Mouse (Mus musculus): Measurements from ENCODE around the gene Mettl14. TPM values are rescaled to one million over a fixed set of nuclear protein-coding genes. Genes with fewer than 3 reads are reported as not detected.

Mettl14 gene
- polyA plus RNA-seq, 1 experiment from 2014 or later, result 38.1 TPM

DNA sequence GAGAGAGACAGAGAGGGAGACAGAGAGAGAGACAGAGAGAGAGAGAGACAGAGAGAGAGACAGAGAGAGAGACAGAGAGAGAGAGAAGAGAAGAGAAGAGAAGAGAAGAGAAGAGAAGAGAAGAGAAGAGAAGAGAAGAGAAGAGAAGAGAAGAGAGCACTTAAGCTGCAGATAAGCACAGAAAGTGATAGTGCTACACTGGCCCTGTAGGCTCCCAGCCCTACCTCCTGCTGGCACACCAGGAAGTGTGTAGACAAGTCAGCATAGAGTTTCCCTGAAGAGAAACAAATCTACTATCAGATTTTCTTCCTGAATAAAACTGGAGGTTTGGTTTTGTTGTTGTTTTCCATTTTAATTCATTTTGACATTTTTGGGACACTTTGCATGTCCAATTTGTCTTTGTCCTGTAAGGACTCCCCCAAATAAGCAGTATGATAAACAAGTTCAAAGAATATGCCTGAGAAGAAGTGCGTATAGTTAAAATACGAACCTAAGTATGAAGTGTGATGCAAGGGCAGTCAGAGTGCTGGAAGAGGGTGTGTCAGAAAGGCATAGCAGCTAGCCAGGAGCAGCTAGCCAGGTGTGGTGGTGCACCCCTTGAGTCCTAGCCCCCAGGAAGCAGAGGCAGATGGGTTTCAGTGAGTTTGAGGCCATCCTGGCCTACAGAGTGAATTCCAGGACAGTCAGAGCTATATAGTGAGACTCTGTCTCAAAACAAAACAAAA, 53.4 kb downstream of the Mettl14 start:
- no peaks in the 10 kb centered on the region for H3K9me3 ChIP-seq
- H3K4me3 ChIP-seq (replicated peaks), result no peak overlapping the region
- H3K36me3 ChIP-seq (replicated peaks), result no peaks in the 10 kb centered on the region
- no peaks in the 10 kb centered on the region for H3K27me3 ChIP-seq
- no peak for ATAC-seq (ENCODE audit: low FRiP score)
- WGBS, result 95% methylated on average over 2 of the region's 2 CpGs
- H3K4me2 ChIP-seq, result no peak overlapping the region
- no peak overlapping the region for H3K27ac ChIP-seq
- H3K9ac ChIP-seq, result no peak overlapping the region
- no peaks in the 10 kb centered on the region for H3K4me1 ChIP-seq

DNA sequence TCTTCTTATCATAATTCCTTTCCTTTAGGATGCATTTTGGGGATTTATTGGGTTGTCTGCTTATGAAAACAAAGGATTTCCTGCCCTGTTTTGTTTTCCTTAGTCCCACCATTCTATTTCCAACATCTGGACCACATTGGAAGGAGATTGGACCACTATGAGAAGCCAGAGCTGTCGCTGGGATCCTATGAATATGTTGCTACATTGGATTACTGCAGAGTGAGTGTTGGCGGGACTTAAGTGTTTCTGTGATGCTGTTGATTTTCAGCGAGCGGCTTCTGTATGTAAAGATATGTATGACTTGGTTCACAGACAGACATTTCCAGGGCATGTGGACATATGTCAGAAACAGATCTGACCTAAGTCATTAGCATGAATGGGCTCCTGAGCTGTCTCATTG, 55.7 kb downstream of the Mettl14 start:
- ATAC-seq (ENCODE audit: low FRiP score), result no peak
- H3K4me3 ChIP-seq (replicated peaks), result no peak overlapping the region
- no peaks in the 10 kb centered on the region for H3K9me3 ChIP-seq
- no peaks in the 10 kb centered on the region for H3K4me1 ChIP-seq
- H3K4me2 ChIP-seq, result no peak overlapping the region
- no peak overlapping the region for H3K9ac ChIP-seq
- no peak overlapping the region for H3K27ac ChIP-seq
- H3K36me3 ChIP-seq (replicated peaks), result no peaks in the 10 kb centered on the region
- 85% methylated on average over 4 of the region's 4 CpGs for WGBS
- H3K27me3 ChIP-seq, result no peaks in the 10 kb centered on the region

DNA sequence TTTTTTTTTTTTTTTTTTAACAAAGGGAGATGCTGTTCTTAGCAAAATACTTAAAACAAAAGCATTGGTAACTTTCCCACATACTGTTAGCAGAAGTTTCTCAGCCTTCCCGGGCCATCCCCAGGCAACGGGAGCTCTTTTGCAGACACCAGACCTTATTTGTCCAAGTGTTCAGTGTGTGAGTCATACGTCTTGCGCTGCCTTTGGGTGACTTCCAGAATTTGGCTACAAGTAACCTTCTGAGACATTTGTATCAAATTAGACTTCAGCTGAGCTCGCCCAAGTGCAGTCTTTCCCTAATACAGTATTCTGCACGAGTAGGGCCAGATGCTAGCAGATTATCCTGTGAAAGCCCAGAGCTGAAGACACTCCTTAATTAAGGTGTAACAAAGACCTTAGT, 56.7 kb downstream of the Mettl14 start:
- Histone ChIP-seq H3K27ac (no peak overlapping the region), H3K9ac (no peak overlapping the region), H3K36me3 (replicated peaks) (no peaks in the 10 kb centered on the region), H3K4me2 (no peak overlapping the region), H3K9me3 (no peaks in the 10 kb centered on the region), H3K27me3 (no peaks in the 10 kb centered on the region), H3K4me3 (replicated peaks) (no peak overlapping the region), H3K4me1 (no peaks in the 10 kb centered on the region)
- WGBS, result 65% methylated on average over 6 of the region's 6 CpGs
- ATAC-seq (ENCODE audit: low FRiP score), result no peak

DNA sequence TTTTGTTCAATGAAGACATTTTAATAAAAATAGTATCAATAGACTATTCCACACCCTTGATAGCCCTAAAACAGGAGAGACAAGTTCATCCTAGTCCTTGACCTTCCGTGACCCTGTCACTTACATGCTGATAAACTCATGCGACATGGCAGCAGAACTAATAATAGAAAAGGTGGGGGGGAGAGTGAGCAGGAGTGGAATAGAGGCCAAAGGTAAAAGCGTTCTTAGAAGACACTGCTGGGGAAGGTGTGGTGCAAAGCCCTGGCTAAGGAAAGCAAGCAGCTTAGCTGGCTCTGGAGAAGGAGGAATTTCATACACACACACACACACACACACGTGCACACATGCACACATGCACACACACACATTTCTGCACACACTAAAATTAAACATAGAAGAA, 61.6 kb downstream of the Mettl14 start:
- H3K36me3 ChIP-seq (replicated peaks), result no peaks in the 10 kb centered on the region
- no peak overlapping the region for H3K9ac ChIP-seq
- no peaks in the 10 kb centered on the region for H3K9me3 ChIP-seq
- H3K27me3 ChIP-seq, result no peaks in the 10 kb centered on the region
- H3K4me1 ChIP-seq, result no peaks in the 10 kb centered on the region
- no peak overlapping the region for H3K4me3 ChIP-seq (replicated peaks)
- no peak overlapping the region for H3K4me2 ChIP-seq
- no peak for ATAC-seq (ENCODE audit: low FRiP score)
- 90% methylated on average over 4 of the region's 4 CpGs for WGBS
- no peak overlapping the region for H3K27ac ChIP-seq

DNA sequence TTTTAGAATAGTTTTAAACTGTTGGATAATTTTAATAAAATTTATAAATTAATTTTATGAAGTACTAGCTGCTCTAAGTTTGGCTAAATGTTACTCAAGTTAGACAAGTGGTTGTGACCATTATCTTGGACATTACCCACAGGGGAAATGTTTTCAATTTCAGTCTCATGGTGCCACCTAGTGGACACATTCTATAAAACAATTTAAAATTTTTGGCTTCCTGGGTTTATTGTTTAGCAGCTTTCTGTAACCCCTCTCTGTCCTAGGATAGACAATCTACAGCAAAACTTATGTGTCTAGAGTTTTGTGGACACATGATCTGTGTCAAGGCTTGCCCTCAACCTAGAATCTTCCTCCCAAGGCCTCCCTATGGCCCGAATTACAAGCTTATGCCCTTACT, 63.8 kb downstream of the Mettl14 start:
- no peaks in the 10 kb centered on the region for H3K4me1 ChIP-seq
- no peaks in the 10 kb centered on the region for H3K9me3 ChIP-seq
- WGBS, result 23% methylated on average over 1 of the region's 1 CpGs
- H3K4me3 ChIP-seq (replicated peaks), result no peak overlapping the region
- no peaks in the 10 kb centered on the region for H3K27me3 ChIP-seq
- H3K36me3 ChIP-seq (replicated peaks), result no peaks in the 10 kb centered on the region
- H3K27ac ChIP-seq, result no peak overlapping the region
- H3K4me2 ChIP-seq, result no peak overlapping the region
- ATAC-seq (ENCODE audit: low FRiP score), result peak; percentile 59; the same call in 1 of the 2 replicates
- no peak overlapping the region for H3K9ac ChIP-seq

DNA sequence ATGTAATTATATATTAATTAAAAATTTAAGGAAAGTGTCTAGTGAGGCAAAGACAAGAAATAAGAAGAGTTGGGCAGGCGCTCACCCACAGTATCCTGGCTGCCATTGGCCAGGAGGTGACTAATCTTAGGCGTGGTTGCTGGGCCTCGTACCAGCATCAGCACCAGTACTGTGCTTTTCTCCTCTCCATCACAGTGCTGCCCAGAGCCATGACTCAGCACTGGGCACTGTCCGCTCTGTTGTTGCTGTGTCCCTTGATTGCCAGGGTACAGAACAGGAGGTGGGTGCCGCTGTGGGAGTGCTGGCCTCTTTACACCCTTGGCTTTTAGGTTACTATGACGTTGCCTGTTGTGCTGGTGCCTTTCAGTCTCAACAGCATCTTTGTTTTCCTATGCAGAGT, 64.3 kb downstream of the Mettl14 start:
- Histone ChIP-seq H3K4me1 (no peaks in the 10 kb centered on the region), H3K9me3 (no peaks in the 10 kb centered on the region), H3K4me3 (replicated peaks) (no peak overlapping the region), H3K4me2 (no peak overlapping the region), H3K27me3 (no peaks in the 10 kb centered on the region), H3K36me3 (replicated peaks) (no peaks in the 10 kb centered on the region), H3K27ac (no peak overlapping the region), H3K9ac (no peak overlapping the region)
- ATAC-seq (ENCODE audit: low FRiP score), result peak; percentile 57; the same call in 1 of the 2 replicates
- 91% methylated on average over 6 of the region's 6 CpGs for WGBS

DNA sequence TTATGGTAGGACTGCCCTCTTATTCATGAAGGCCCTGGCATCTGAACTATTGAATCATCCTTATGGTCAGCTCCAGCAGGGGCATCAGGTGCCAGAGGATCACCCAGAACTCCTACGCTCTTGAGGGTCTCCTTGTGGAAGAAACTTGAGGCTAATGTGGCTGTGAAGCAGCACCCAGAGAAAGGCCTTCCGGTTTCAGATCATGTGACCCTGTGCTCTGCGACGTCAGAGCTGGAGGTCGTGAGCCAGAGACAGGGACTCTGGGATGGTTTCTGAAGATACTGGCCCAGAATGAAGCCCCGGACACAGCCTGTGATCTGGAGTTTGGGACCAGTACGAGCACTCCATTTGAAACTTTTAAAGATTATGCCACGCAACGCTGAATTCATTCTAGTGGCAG, 65.6 kb downstream of the Mettl14 start:
- H3K4me3 ChIP-seq (replicated peaks), result no peak overlapping the region
- no peaks in the 10 kb centered on the region for H3K36me3 ChIP-seq (replicated peaks)
- H3K9ac ChIP-seq, result no peak overlapping the region
- no peak for ATAC-seq (ENCODE audit: low FRiP score)
- H3K27ac ChIP-seq, result no peak overlapping the region
- WGBS, result 78% methylated on average over 9 of the region's 9 CpGs
- H3K4me2 ChIP-seq, result no peak overlapping the region
- H3K4me1 ChIP-seq, result no peaks in the 10 kb centered on the region
- H3K9me3 ChIP-seq, result no peaks in the 10 kb centered on the region
- no peaks in the 10 kb centered on the region for H3K27me3 ChIP-seq

Other genes starting within 250 kb of the Mettl14 start
- gene Synpo2, start 150.0 kb downstream of the Mettl14 start, polyA plus RNA-seq (2016; fragmentation: Nextera tagmentation; extraction: Ambion mirVana), result 1.6 and 2.8 TPM in 2 replicates
- 13.2 and 16.9 TPM in 2 replicates for gene Sec24d, start 118.7 kb downstream of the Mettl14 start, polyA plus RNA-seq (2016; fragmentation: Nextera tagmentation; extraction: Ambion mirVana)
- gene Prss12, start 60.8 kb upstream of the Mettl14 start, polyA plus RNA-seq (2016; fragmentation: Nextera tagmentation; extraction: Ambion mirVana), result 1.7 and 3.1 TPM in 2 replicates

Data from forebrain, embryonic 12.5 days (tissue).